Mouse (Mus musculus) duodenum, adult 2 months (tissue): ENCODE results near the gene Trhde. TPM values are rescaled to one million over a fixed set of nuclear protein-coding genes. Genes with fewer than 3 reads are reported as not detected.

ENCODE experiments used
- polyA plus RNA-seq: library from polyadenylated mRNA; depleted of rRNA; stranded (reverse); fragments of >200 nt; gene quantifications from 2 replicates; pipeline ENCODE4 v1.2.3, GENCODE M21; 2012; ENCODE audit warnings: low replicate concordance; rRNA removed

The Trhde gene
- 0.06 and 0.23 TPM in 2 replicates for polyA plus RNA-seq

GRCm38 (mm10) chr10:114802161-114802651 is at the start of gene Trhde:
Gene Trhde (minus strand): TSS chr10:114802307.

